Mouse (Mus musculus): ENCODE measurements at regions not wholly inside any gene's neighbourhood (a gene's known extent, or its start where the extent isn't known, plus 50 kb on each side); places are given as distances from the start of the nearest gene placed in this dataset.
"Not testable (repeated sequence)": the region's sequence is repeated elsewhere in the genome, so short reads cannot be mapped to it uniquely, and the experiment has no call there.

DNA sequence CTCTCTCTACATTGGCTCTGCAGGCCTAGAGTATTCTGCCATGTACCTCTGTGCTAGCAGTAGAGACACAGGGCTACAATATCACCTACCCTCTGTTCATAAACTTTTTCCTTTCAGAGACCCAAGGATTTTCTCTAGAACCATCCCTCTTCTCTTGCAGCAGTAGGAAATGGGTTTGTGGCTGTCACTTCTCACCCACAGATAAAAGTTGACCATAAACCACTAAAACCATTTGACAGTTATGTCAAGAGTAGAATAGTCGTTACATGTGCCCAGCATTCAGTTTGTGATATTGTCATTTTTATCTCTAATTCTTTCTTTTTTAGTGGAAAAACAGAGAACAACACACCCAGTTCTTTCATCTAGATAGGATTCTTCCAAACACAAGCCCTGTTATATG, 128.2 kb upstream of the 2210010C04Rik start:
- Histone ChIP-seq H3K9me3 (no peaks in the 10 kb centered on the region), H3K4me1 (no peaks in the 10 kb centered on the region), H3K27me3 (replicated peaks; ENCODE audit: low read depth, poor library complexity, severe bottlenecking) (no peaks in the 10 kb centered on the region), H3K4me3 (no peak overlapping the region), H3K27ac (replicated peaks) (no peak overlapping the region), H3K36me3 (replicated peaks) (no peaks in the 10 kb centered on the region)
- DNase-seq (ENCODE audit: low spot score), result no peak
- WGBS, result 84% methylated on average over 1 of the region's 1 CpGs

DNA sequence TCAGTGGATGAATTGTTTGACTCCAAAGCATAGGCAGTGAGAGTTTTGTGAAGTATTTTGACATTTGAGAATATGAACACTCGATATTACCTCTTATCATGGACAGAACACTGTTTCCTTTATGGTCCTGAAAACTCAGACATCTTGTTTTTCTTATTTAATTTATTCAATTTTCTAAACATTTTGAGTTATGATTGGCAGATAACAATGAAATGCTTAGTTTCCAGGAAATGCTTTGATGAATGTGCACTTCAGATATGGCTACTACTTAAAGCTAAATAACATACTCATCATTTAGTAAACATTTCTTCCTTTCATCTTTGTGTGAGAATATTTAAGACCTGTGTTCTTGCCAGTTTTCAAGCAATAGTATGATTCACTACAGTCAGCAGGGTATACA, 126.4 kb upstream of the 2210010C04Rik start:
- Histone ChIP-seq H3K27me3 (replicated peaks; ENCODE audit: low read depth, poor library complexity, severe bottlenecking) (no peaks in the 10 kb centered on the region), H3K36me3 (replicated peaks) (no peaks in the 10 kb centered on the region), H3K9me3 (no peaks in the 10 kb centered on the region), H3K4me1 (no peaks in the 10 kb centered on the region), H3K4me3 (no peak overlapping the region), H3K27ac (replicated peaks) (no peak overlapping the region)
- no peak for DNase-seq (ENCODE audit: low spot score)
- WGBS, result 81% methylated on average over 1 of the region's 1 CpGs

DNA sequence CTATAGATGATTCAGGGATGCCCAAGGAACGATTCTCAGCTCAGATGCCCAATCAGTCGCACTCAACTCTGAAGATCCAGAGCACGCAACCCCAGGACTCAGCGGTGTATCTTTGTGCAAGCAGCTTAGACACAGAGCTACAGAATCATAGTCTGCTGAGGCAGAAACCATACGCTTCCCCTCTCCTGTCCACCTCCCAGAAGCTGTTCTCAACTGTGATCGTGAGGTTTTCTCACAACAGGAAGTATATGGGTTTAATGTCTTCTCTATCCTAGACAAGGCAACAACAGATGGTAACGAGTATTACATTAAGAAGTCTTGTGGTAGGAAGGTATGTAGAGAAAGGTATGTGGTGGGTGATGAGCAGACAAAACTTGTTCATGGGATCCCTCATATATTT, 116.8 kb upstream of the 2210010C04Rik start:
- Histone ChIP-seq H3K9me3 (no peaks in the 10 kb centered on the region), H3K27ac (replicated peaks) (no peak overlapping the region), H3K4me1 (no peaks in the 10 kb centered on the region), H3K4me3 (no peak overlapping the region), H3K27me3 (replicated peaks; ENCODE audit: low read depth, poor library complexity, severe bottlenecking) (no peaks in the 10 kb centered on the region), H3K36me3 (replicated peaks) (no peaks in the 10 kb centered on the region)
- WGBS, result 91% methylated on average over 7 of the region's 7 CpGs
- no peak for DNase-seq (ENCODE audit: low spot score)

DNA sequence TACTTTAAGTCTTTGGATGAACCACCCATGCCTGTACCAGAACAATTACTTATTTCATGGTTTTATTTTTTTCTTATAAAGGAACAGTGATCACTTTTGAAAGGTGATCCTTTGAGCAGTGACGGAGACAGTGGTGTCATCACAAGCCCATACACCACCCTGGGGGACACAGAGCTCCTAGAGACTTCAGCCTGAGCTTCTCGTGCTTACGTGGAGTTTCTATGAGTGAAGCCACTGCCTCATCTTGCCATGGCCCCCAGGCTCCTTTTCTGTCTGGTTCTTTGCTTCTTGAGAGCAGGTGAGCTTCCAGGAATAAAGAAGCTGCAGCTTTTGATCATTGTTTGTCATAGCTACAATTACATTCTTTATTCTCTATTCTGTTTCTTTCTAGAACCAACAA, 116.2 kb upstream of the 2210010C04Rik start:
- no peak for DNase-seq (ENCODE audit: low spot score)
- Histone ChIP-seq H3K9me3 (no peaks in the 10 kb centered on the region), H3K4me3 (no peak overlapping the region), H3K27me3 (replicated peaks; ENCODE audit: low read depth, poor library complexity, severe bottlenecking) (no peaks in the 10 kb centered on the region), H3K36me3 (replicated peaks) (no peaks in the 10 kb centered on the region), H3K4me1 (no peaks in the 10 kb centered on the region), H3K27ac (replicated peaks) (no peak overlapping the region)
- WGBS, result 85% methylated on average over 3 of the region's 3 CpGs

DNA sequence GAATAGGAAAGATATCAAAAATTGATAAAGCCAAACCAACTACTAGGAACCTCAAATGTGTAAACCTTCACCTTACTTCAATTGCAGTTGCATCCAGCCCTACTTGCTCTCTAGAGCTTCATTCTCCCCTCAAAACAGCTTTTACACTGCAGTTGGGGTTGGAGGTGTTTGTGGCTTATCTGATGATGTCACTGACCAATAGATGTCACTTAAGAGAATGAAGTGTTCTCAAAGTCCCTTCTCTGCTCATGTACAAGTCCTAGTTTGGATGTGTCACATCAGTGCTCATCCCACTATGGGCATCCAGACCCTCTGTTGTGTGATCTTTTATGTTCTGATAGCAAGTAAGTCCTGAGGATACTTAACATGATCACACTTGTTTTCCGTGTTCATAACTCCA, 105.6 kb upstream of the 2210010C04Rik start:
- DNase-seq (ENCODE audit: low spot score), result no peak
- Histone ChIP-seq H3K9me3 (no peaks in the 10 kb centered on the region), H3K27me3 (replicated peaks; ENCODE audit: low read depth, poor library complexity, severe bottlenecking) (no peaks in the 10 kb centered on the region), H3K4me1 (no peaks in the 10 kb centered on the region), H3K27ac (replicated peaks) (no peak overlapping the region), H3K36me3 (replicated peaks) (no peaks in the 10 kb centered on the region), H3K4me3 (no peak overlapping the region)
- 85% methylated on average over 1 of the region's 1 CpGs for WGBS

DNA sequence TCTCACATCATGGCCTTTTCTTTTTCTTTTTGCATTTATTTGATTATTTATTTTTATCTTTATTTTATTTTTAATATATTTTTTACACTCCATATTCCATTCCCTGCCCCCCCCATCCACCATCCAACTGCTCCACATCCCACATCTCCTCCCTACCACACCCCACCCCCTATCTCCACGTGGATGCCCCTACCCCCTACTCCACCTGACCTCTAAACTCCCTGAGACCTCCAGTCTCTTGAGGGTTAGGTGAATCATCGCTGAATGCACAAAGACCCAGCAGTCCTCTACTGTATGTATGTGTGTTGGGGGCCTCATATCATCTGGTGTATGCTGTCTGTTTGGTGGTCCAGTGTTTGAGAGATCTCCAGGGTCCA, 102.1 kb upstream of the 2210010C04Rik start:
- H3K4me3 ChIP-seq; H3K4me1 ChIP-seq; H3K36me3 ChIP-seq (replicated peaks); DNase-seq (ENCODE audit: low spot score); H3K27ac ChIP-seq (replicated peaks); H3K27me3 ChIP-seq (replicated peaks; ENCODE audit: low read depth, poor library complexity, severe bottlenecking); H3K9me3 ChIP-seq: not testable (repeated sequence)
- WGBS, result 33% methylated on average over 2 of the region's 2 CpGs

DNA sequence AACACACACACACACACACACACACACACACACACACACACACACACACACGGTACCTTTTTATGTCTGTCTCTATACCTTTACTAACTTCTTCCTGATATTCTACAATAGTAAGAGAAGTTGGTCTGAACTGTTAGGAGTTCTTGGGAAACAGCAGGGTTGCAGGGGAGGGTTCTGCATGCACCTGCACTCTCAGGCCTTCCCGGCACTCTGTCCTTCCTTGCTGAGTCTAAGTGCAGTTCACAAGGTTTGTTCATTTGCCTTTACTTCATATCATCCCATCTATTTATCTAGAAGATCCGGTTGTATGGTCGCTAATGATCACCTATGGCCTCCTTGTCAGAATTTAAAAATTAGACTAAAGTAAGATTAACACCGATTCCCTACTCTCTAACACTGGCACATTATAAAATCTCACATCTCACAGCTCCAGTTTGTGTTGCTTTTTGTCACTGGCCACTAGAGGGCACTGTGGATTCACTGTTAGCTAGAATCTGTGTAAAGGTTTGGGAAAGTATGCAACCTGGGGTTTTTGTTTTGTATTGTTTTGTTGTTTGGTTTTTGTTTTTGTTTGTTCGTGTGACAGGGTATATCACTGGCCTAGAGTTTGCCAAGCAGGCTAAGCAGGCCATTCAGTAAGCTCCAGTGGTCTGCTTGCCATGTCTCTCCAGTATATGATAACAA, 101.5 kb upstream of the 2210010C04Rik start:
- no peaks in the 10 kb centered on the region for H3K27me3 ChIP-seq (replicated peaks; ENCODE audit: low read depth, poor library complexity, severe bottlenecking)
- no peaks in the 10 kb centered on the region for H3K36me3 ChIP-seq (replicated peaks)
- no peaks in the 10 kb centered on the region for H3K4me1 ChIP-seq
- no peaks in the 10 kb centered on the region for H3K9me3 ChIP-seq
- peak; percentile 38 for DNase-seq (ENCODE audit: low spot score)
- H3K4me3 ChIP-seq, result no peak overlapping the region
- no peak overlapping the region for H3K27ac ChIP-seq (replicated peaks)
- 36% methylated on average over 6 of the region's 6 CpGs for WGBS

DNA sequence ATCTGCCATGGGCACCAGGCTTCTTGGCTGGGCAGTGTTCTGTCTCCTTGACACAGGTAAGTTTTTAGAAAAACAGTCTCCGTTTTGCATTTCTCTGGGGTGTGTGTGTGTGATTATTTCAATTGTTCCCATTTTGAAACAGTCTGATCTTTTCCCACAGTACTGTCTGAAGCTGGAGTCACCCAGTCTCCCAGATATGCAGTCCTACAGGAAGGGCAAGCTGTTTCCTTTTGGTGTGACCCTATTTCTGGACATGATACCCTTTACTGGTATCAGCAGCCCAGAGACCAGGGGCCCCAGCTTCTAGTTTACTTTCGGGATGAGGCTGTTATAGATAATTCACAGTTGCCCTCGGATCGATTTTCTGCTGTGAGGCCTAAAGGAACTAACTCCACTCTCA, 99.9 kb upstream of the 2210010C04Rik start:
- Histone ChIP-seq H3K4me3 (no peak overlapping the region), H3K4me1 (no peaks in the 10 kb centered on the region), H3K36me3 (replicated peaks) (no peaks in the 10 kb centered on the region), H3K27ac (replicated peaks) (no peak overlapping the region), H3K27me3 (replicated peaks; ENCODE audit: low read depth, poor library complexity, severe bottlenecking) (no peaks in the 10 kb centered on the region), H3K9me3 (no peaks in the 10 kb centered on the region)
- WGBS, result 78% methylated on average over 4 of the region's 4 CpGs
- no peak for DNase-seq (ENCODE audit: low spot score)

DNA sequence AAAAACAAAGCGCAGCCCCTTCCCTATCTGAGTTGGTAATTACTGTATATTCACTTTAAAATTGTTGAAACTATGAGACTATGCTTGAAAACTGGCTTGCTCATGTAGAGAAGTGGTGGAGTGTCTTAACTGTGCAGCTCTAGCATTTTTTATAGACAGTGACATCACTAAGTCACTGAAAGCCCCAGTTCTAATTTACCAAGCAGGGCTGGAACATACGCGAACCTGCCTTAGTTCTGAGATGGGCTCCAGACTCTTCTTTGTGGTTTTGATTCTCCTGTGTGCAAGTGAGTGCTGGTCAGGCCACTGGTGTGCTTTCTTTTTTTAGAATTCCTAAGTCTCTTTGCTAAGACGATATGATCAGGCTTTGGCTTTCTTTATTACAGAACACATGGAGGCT, 94.6 kb upstream of the 2210010C04Rik start:
- Histone ChIP-seq H3K27ac (replicated peaks) (no peak overlapping the region), H3K4me1 (no peaks in the 10 kb centered on the region), H3K4me3 (no peak overlapping the region), H3K9me3 (no peaks in the 10 kb centered on the region), H3K27me3 (replicated peaks; ENCODE audit: low read depth, poor library complexity, severe bottlenecking) (no peaks in the 10 kb centered on the region), H3K36me3 (replicated peaks) (no peaks in the 10 kb centered on the region)
- WGBS, result 90% methylated on average over 4 of the region's 4 CpGs
- DNase-seq (ENCODE audit: low spot score), result no peak

DNA sequence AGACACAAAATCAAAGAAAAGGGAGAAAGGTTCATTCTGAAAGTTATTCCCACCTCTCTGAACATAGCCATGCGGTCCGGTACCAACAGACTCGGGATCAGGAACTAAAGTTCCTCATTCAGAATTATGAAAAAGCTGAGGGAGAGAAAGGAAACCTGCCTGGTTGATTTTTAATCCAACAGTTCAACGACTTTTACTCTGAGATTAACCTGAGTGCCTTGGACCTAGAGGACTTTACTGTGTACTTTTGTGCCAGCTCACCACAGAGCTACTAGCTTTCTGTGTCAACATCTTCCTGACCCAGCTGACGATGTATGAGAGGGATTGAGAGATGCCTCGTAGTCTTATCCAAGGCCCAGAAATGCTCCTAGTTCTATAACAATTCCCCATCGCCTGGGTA, 92.5 kb upstream of the 2210010C04Rik start:
- H3K27ac ChIP-seq (replicated peaks), result no peak overlapping the region
- H3K4me3 ChIP-seq, result no peak overlapping the region
- no peaks in the 10 kb centered on the region for H3K27me3 ChIP-seq (replicated peaks; ENCODE audit: low read depth, poor library complexity, severe bottlenecking)
- no peaks in the 10 kb centered on the region for H3K4me1 ChIP-seq
- H3K36me3 ChIP-seq (replicated peaks), result no peaks in the 10 kb centered on the region
- WGBS, result 83% methylated on average over 7 of the region's 7 CpGs
- no peak for DNase-seq (ENCODE audit: low spot score)
- H3K9me3 ChIP-seq, result no peaks in the 10 kb centered on the region

DNA sequence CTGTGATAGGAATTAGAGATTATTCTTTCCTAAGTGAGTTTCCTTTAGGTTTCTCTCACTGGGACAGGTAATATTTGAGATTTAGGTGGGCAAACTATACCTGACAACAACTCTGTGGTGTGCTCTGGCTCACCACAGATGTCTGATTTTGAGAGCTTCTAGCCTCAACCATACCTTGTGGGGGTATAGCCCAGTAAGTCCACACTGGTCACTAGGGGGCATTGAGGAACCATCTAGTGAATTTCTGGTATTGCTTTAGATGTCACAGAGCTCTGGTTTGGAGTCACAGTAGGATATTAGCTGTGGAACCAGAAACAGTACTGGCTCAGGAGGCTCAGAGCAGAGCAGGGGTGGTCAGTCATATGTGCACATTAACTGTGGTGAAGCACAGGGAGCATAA, 91.5 kb upstream of the 2210010C04Rik start:
- Histone ChIP-seq H3K4me1 (no peaks in the 10 kb centered on the region), H3K27ac (replicated peaks) (no peak overlapping the region), H3K9me3 (no peaks in the 10 kb centered on the region), H3K36me3 (replicated peaks) (no peaks in the 10 kb centered on the region), H3K4me3 (no peak overlapping the region), H3K27me3 (replicated peaks; ENCODE audit: low read depth, poor library complexity, severe bottlenecking) (no peaks in the 10 kb centered on the region)
- no peak for DNase-seq (ENCODE audit: low spot score)

DNA sequence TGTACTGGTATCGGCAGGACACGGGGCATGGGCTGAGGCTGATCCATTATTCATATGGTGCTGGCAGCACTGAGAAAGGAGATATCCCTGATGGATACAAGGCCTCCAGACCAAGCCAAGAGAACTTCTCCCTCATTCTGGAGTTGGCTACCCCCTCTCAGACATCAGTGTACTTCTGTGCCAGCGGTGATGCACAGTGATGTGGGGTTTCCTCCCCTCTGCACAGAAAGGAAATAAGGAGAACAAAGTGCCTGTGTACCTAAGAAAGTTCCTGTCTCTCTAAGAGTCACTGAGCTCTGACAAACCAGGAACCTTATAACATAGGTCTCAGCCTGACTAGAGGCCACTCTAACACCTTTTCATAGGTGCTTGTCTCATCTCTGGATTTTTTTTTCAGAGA, 86.3 kb upstream of the 2210010C04Rik start:
- no peak overlapping the region for H3K27ac ChIP-seq (replicated peaks)
- H3K36me3 ChIP-seq (replicated peaks), result no peaks in the 10 kb centered on the region
- no peaks in the 10 kb centered on the region for H3K9me3 ChIP-seq
- DNase-seq (ENCODE audit: low spot score), result no peak
- whole genome bisulfite sequencing, result 82% methylated on average over 3 of the region's 3 CpGs
- H3K27me3 ChIP-seq (replicated peaks; ENCODE audit: low read depth, poor library complexity, severe bottlenecking), result no peaks in the 10 kb centered on the region
- no peak overlapping the region for H3K4me3 ChIP-seq
- H3K4me1 ChIP-seq, result no peaks in the 10 kb centered on the region

DNA sequence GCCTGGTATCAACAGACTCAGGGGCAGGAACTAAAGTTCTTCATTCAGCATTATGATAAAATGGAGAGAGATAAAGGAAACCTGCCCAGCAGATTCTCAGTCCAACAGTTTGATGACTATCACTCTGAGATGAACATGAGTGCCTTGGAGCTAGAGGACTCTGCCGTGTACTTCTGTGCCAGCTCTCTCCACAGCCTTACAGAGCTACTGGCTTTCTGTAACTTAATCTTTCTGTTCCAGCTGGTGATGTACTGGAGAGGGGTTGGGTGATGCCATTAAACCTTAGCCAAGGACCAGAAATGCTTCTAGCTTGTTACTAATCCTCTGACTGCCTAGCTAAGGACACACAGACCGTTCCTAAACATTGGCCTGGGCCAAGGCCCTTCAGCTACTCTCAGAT, 83.9 kb upstream of the 2210010C04Rik start:
- DNase-seq (ENCODE audit: low spot score), result no peak
- Histone ChIP-seq H3K4me3 (no peak overlapping the region), H3K36me3 (replicated peaks) (no peaks in the 10 kb centered on the region), H3K27me3 (replicated peaks; ENCODE audit: low read depth, poor library complexity, severe bottlenecking) (no peaks in the 10 kb centered on the region), H3K4me1 (no peaks in the 10 kb centered on the region), H3K9me3 (no peaks in the 10 kb centered on the region), H3K27ac (replicated peaks) (no peak overlapping the region)
- 73% methylated on average over 2 of the region's 2 CpGs for WGBS
